Mouse (Mus musculus) CD4-positive helper T cell, adult 2 months (primary cell): Measurements from ENCODE around the gene Idh2.

Experiments used
- DNase-seq: peaks from one replicate; pipeline ENCODE4 v3.0.0-alpha.2; 2012; ENCODE audit warnings: low read depth, missing footprints, low spot score

The Idh2 gene

GRCm38 (mm10) chr7:80123115-80123514, 7.9 kb upstream of the Idh2 start:
- peak; percentile 59 for DNase-seq

GRCm38 (mm10) chr7:80121083-80121482, 5.9 kb upstream of the Idh2 start:
- no peak for DNase-seq

GRCm38 (mm10) chr7:80119198-80119597, 4.0 kb upstream of the Idh2 start:
- no peak for DNase-seq

GRCm38 (mm10) chr7:80116158-80116557, 966 bp upstream of the Idh2 start:
- no peak for DNase-seq

GRCm38 (mm10) chr7:80114451-80115223, 555 bp downstream of the Idh2 start:
- DNase-seq, result no peak

GRCm38 (mm10) chr7:80113989-80114388, 1.2 kb downstream of the Idh2 start:
- DNase-seq, result no peak

GRCm38 (mm10) chr7:80111066-80112045, 3.8 kb downstream of the Idh2 start:
- DNase-seq, result no peak

GRCm38 (mm10) chr7:80106441-80106840, 8.8 kb downstream of the Idh2 start:
- no peak for DNase-seq

- DNase-seq, result no peak
These were observed 9.4 kb downstream of the Idh2 start for GRCm38 (mm10) chr7:80105637-80106390.

- no peak for DNase-seq
These were observed 11.9 kb downstream of the Idh2 start for GRCm38 (mm10) chr7:80103335-80103734.

- DNase-seq, result no peak
These were observed 16.7 kb downstream of the Idh2 start for GRCm38 (mm10) chr7:80098389-80098976.

- DNase-seq, result no peak
These were observed 19.4 kb downstream of the Idh2 start for GRCm38 (mm10) chr7:80095598-80096309.

- no peak for DNase-seq
These were observed 20.7 kb downstream of the Idh2 start for GRCm38 (mm10) chr7:80094481-80094880.

GRCm38 (mm10) chr7:80092351-80093046, 22.7 kb downstream of the Idh2 start:
- DNase-seq, result no peak

- DNase-seq, result no peak
These were observed 23.4 kb downstream of the Idh2 start for GRCm38 (mm10) chr7:80091866-80092210.

GRCm38 (mm10) chr7:80091004-80091865, 24.0 kb downstream of the Idh2 start:
- peak; percentile 80 for DNase-seq

GRCm38 (mm10) chr7:80090191-80091003, 24.8 kb downstream of the Idh2 start:
- no peak for DNase-seq

- DNase-seq, result no peak
These were observed 27.0 kb downstream of the Idh2 start for GRCm38 (mm10) chr7:80088191-80088590.
